21 mouse cellular contexts compared by ENCODE assay signal in the genomic region with DNA sequence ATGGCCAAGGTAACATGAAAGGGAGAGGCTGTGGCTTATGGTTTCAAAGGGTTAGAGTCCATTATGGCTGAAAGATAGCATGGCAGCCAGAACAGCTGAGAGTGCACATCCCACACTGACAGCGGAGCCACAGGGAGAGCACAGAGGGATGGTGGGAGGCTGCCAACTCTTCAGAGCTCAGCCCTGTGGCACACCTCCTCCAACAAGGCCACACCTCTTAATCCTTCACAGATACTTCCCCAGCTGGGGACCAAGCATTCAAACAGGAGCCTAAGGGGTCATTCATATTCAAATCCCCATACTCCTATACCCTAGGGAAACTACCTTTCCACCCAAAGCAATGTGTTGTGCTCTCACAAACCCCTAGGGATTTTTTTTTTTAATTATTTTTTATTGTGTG. TPM values are rescaled to one million over a fixed set of nuclear protein-coding genes. Genes with fewer than 3 reads are reported as not detected.
A peak's percentile ranks its signal among the peaks of the same experiment; 100 is the strongest.
DNase-seq lines count a peak whose midpoint lies in the region; ATAC-seq and TF ChIP-seq lines count a peak whose summit lies in the region.
"Had no signal": no experiment of that assay in that cellular context is flagged by ENCODE, and none has a peak within 500 bp of the region (broad histone marks: within the 10 kb centered on the region; RNA-seq: fewer than 3 reads in every experiment).

No protein-coding gene starts in this region.

- TF ChIP-seq EP300 in MEL (IDR thresholded peaks at IDR 0.05; ENCODE audit: low read depth in 1 of 2, low read length in 2 of 2), result no peak

- no peak for TF ChIP-seq RAD21 in MEL (IDR thresholded peaks at IDR 0.05; ENCODE audit: low read depth, low read length)

- ATAC-seq in intestine, postnatal 0 days, result peak; percentile 88
- ATAC-seq in intestine, embryonic 15.5 days, result no peak
- ATAC-seq in erythroid progenitor cell, adult 5-6 weeks (replicated peaks; ENCODE audit: low FRiP score, poor library complexity, severe bottlenecking), result 0 out of 2 replicates have a peak, but pooled peaks have one; percentile 42
- ATAC-seq in CD4-positive, CD25-positive, alpha-beta regulatory T cell, adult 4 months, result no peak
- ATAC-seq: forebrain, embryonic 16.5 days; hindbrain, postnatal 0 days; Patski had no signal

- TF ChIP-seq POLR2A in MEL (IDR thresholded peaks at IDR 0.05; ENCODE audit: control insufficient read depth in 1 of 2, insufficient read depth in 1 of 2, low read depth in 1 of 2, low read length in 2 of 2, poor library complexity in 1 of 2), result no peak
- TF ChIP-seq POLR2A in thymus, adult 2 months (IDR thresholded peaks at IDR 0.05; ENCODE audit: control insufficient read depth, extremely low read depth, insufficient read depth, low read length, poor library complexity), result no peak

- 72% methylated on average over 1 of the region's 1 CpGs for WGBS in intestine, postnatal 0 days
- WGBS in intestine, embryonic 15.5 days, result 85% methylated on average over 1 of the region's 1 CpGs
- WGBS in thymus, adult 2 months, result 97% methylated on average over 1 of the region's 1 CpGs

- no peak for TF ChIP-seq CTCF in intestine, postnatal 0 days (IDR thresholded peaks at IDR 0.05; ENCODE audit: low read depth)
- TF ChIP-seq CTCF in MEL (IDR thresholded peaks at IDR 0.05 in 2 of 3, conservative IDR thresholded peaks at IDR 0.05 in 1 of 3; ENCODE audit: control insufficient read depth in 1 of 3, insufficient read depth in 1 of 3, low read depth in 2 of 3, low read length in 3 of 3, poor library complexity in 1 of 3, severe bottlenecking in 1 of 3), result no peak
- no peak for TF ChIP-seq CTCF in thymus, adult 2 months (IDR thresholded peaks at IDR 0.05; ENCODE audit: borderline replicate concordance, control insufficient read depth, extremely low read depth, insufficient read depth, low read length, poor library complexity)

- no peak overlapping the region for H3K4me3 ChIP-seq in intestine, postnatal 0 days (ENCODE audit: low read depth, low read length)
- no peak overlapping the region for H3K4me3 ChIP-seq in intestine, embryonic 15.5 days (replicated peaks)
- H3K4me3 ChIP-seq in MEL (ENCODE audit: control insufficient read depth in 1 of 2, insufficient read depth in 1 of 2, low read depth in 2 of 2, low read length in 2 of 2), result no peak overlapping the region
- no peak overlapping the region for H3K4me3 ChIP-seq in thymus, adult 2 months (ENCODE audit: control insufficient read depth, insufficient read depth, low read length)
- H3K4me3 ChIP-seq: embryonic facial prominence, embryonic 12.5 days; forebrain, embryonic 12.5 days; heart, embryonic 13.5 days; hindbrain, embryonic 12.5 days had no signal

- H3K9me3 ChIP-seq in intestine, postnatal 0 days (ENCODE audit: control insufficient read depth), result no peaks in the 10 kb centered on the region
- H3K9me3 ChIP-seq in intestine, embryonic 15.5 days, result no peaks in the 10 kb centered on the region
- H3K9me3 ChIP-seq in MEL (replicated peaks; ENCODE audit: insufficient read depth, low read length), result no peaks in the 10 kb centered on the region
- H3K9me3 ChIP-seq: embryonic facial prominence, embryonic 12.5 days; forebrain, embryonic 12.5 days; heart, embryonic 13.5 days; hindbrain, embryonic 12.5 days had no signal

- peak; percentile 67 for DNase-seq in ES-CJ7 (ENCODE audit: low read depth, low spot score)
- peak; percentile 10 for DNase-seq in MEL (ENCODE audit: low read depth, low spot score)
- no peak for DNase-seq in thymus, adult 2 months
- DNase-seq: adrenal gland, adult 8-10 months; adrenal gland, postnatal 36 days; cerebellum, adult 11 months; cerebellum, adult 9-10 months; cerebellum, postnatal 25 days; gastrocnemius, postnatal 25 days; heart, postnatal 36 days had no signal

- H3K36me3 ChIP-seq in intestine, postnatal 0 days (ENCODE audit: control insufficient read depth, insufficient read depth), result peaks cover 36% of the 10 kb centered on the region
- peaks cover 15% of the 10 kb centered on the region for H3K36me3 ChIP-seq in intestine, embryonic 15.5 days
- H3K36me3 ChIP-seq in MEL (ENCODE audit: control insufficient read depth in 1 of 2, insufficient read depth in 2 of 2, low read length in 2 of 2), result peaks cover 3 to 9% of the 10 kb centered on the region in 2 experiments
- H3K36me3 ChIP-seq in thymus, adult 2 months (ENCODE audit: control insufficient read depth, insufficient read depth, low read length), result peaks cover 26% of the 10 kb centered on the region

- H3K9ac ChIP-seq in intestine, postnatal 0 days (ENCODE audit: low read depth, low read length), result no peak overlapping the region
- H3K9ac ChIP-seq in intestine, embryonic 15.5 days, result no peak overlapping the region
- no peak overlapping the region for H3K9ac ChIP-seq in MEL (ENCODE audit: control insufficient read depth, low read depth, low read length, poor library complexity, severe bottlenecking)
- H3K9ac ChIP-seq: embryonic facial prominence, embryonic 12.5 days; forebrain, embryonic 12.5 days; heart, embryonic 13.5 days; hindbrain, embryonic 12.5 days had no signal

- no peaks in the 10 kb centered on the region for H3K79me2 ChIP-seq in MEL (ENCODE audit: control insufficient read depth, insufficient read depth, low read length, poor library complexity)

- no peak overlapping the region for H3K4me2 ChIP-seq in intestine, postnatal 0 days (replicated peaks; ENCODE audit: low read depth)
- H3K4me2 ChIP-seq in intestine, embryonic 15.5 days (replicated peaks), result no peak overlapping the region
- H3K4me2 ChIP-seq: embryonic facial prominence, embryonic 12.5 days; forebrain, embryonic 12.5 days; heart, embryonic 13.5 days; hindbrain, embryonic 12.5 days had no signal

- no peaks in the 10 kb centered on the region for H3K27me3 ChIP-seq in intestine, postnatal 0 days (replicated peaks; ENCODE audit: control insufficient read depth, insufficient read depth, low read length)
- no peaks in the 10 kb centered on the region for H3K27me3 ChIP-seq in intestine, embryonic 15.5 days (replicated peaks)
- H3K27me3 ChIP-seq in MEL (ENCODE audit: control insufficient read depth in 1 of 2, insufficient read depth in 2 of 2, low read length in 2 of 2), result no peaks in the 10 kb centered on the region
- H3K27me3 ChIP-seq in thymus, adult 2 months (ENCODE audit: control insufficient read depth, insufficient read depth, low read length), result no peaks in the 10 kb centered on the region
- H3K27me3 ChIP-seq: embryonic facial prominence, embryonic 12.5 days; forebrain, embryonic 12.5 days; heart, embryonic 13.5 days; hindbrain, embryonic 12.5 days; Patski had no signal

- no peaks in the 10 kb centered on the region for H3K4me1 ChIP-seq in intestine, postnatal 0 days (replicated peaks; ENCODE audit: control insufficient read depth, insufficient read depth, low read length)
- no peaks in the 10 kb centered on the region for H3K4me1 ChIP-seq in intestine, embryonic 15.5 days (replicated peaks)
- peaks cover 2 to 3% of the 10 kb centered on the region in 2 experiments; a peak in 2 of 4 replicates for H3K4me1 ChIP-seq in MEL (ENCODE audit: control insufficient read depth in 1 of 2, insufficient read depth in 2 of 2, low read length in 2 of 2)
- H3K4me1 ChIP-seq in thymus, adult 2 months (replicated peaks; ENCODE audit: control insufficient read depth, insufficient read depth, low read length), result no peaks in the 10 kb centered on the region
- H3K4me1 ChIP-seq: embryonic facial prominence, embryonic 12.5 days; forebrain, embryonic 12.5 days; heart, embryonic 13.5 days; hindbrain, embryonic 12.5 days had no signal

- H3K27ac ChIP-seq in intestine, postnatal 0 days (ENCODE audit: low read depth, low read length), result no peak overlapping the region
- no peak overlapping the region for H3K27ac ChIP-seq in intestine, embryonic 15.5 days
- H3K27ac ChIP-seq in MEL (ENCODE audit: control insufficient read depth, low read depth, low read length), result no peak overlapping the region
- no peak overlapping the region for H3K27ac ChIP-seq in thymus, adult 2 months (ENCODE audit: control insufficient read depth, insufficient read depth, low read length)
- H3K27ac ChIP-seq: embryonic facial prominence, embryonic 12.5 days; forebrain, embryonic 12.5 days; heart, embryonic 13.5 days; hindbrain, embryonic 12.5 days; hindbrain, postnatal 0 days had no signal

TF ChIP-seq in MEL, 35 proteins besides CTCF, POLR2A, EP300 and RAD21:
- TF ChIP-seq USF1 (IDR thresholded peaks at IDR 0.05; ENCODE audit: low read depth, low read length), result no peak
- TF ChIP-seq E2F4 (IDR thresholded peaks at IDR 0.05; ENCODE audit: borderline replicate concordance, low read depth, low read length), result no peak
- TF ChIP-seq ZC3H11A (IDR thresholded peaks at IDR 0.05; ENCODE audit: low read depth, low read length), result no peak
- TF ChIP-seq MAFK (IDR thresholded peaks at IDR 0.05; ENCODE audit: borderline replicate concordance, low read depth, low read length), result no peak
- TF ChIP-seq ZMIZ1 (IDR thresholded peaks at IDR 0.05; ENCODE audit: low read depth, low read length), result no peak
- TF ChIP-seq ELF1 (IDR thresholded peaks at IDR 0.05; ENCODE audit: low read depth, low read length), result no peak
- TF ChIP-seq MAX (IDR thresholded peaks at IDR 0.05; ENCODE audit: low read length), result no peak
- no peak for TF ChIP-seq MYC (IDR thresholded peaks at IDR 0.05; ENCODE audit: low read depth, low read length)
- no peak for TF ChIP-seq MXI1 (IDR thresholded peaks at IDR 0.05; ENCODE audit: low read depth, low read length)
- no peak for TF ChIP-seq HCFC1 (IDR thresholded peaks at IDR 0.05; ENCODE audit: low read depth, low read length)
- TF ChIP-seq POLR2AphosphoS2 (IDR thresholded peaks at IDR 0.05; ENCODE audit: low read length), result no peak
- no peak for TF ChIP-seq MEF2A (IDR thresholded peaks at IDR 0.05; ENCODE audit: extremely low read depth, insufficient replicate concordance, low read depth, low read length, poor library complexity, severe bottlenecking)
- TF ChIP-seq CHD2 (IDR thresholded peaks at IDR 0.05; ENCODE audit: low read length), result no peak

RNA-seq across cellular contexts. Expression of a gene that starts 23.4 kb away (rescaled TPM):
- polyA plus RNA-seq in intestine, postnatal 0 days (2015; fragmentation: Nextera tagmentation; extraction: Ambion mirVana), result 8.5 and 9.6 TPM in 2 replicates
- polyA plus RNA-seq in intestine, embryonic 15.5 days (2015; fragmentation: Nextera tagmentation; extraction: Ambion mirVana), result 12.5 and 13.2 TPM in 2 replicates
- total RNA-seq in MEL (2012; rRNA removed), result 13.4 and 15.6 TPM in 2 replicates
- 10 to 100 TPM in 1 of 2 experiments, not detected in 1; 11.6 TPM for polyA plus RNA-seq in MEL (2012; ENCODE audit: insufficient read depth in 1 of 2, insufficient read length in 2 of 2, low read depth in 1 of 2, low replicate concordance in 2 of 2, missing spikeins in 1 of 2)
- total RNA-seq in erythroid progenitor cell, adult 5-6 weeks (2015; ENCODE audit: low replicate concordance), result 15.5 and 16.6 TPM in 2 replicates
- 21.2 and 22.6 TPM in 2 replicates for total RNA-seq in erythroid progenitor cell, adult 5-6 weeks (2017; ENCODE audit: low replicate concordance)
- polyA plus RNA-seq in CD4-positive, CD25-positive, alpha-beta regulatory T cell, adult 4 months (2017; shearing (Covaris generic)), result 1 to 10 TPM; 3.1 to 4.8 TPM
- polyA plus RNA-seq in thymus, adult 2 months (2012; rRNA removed), result 5.7 and 6.3 TPM in 2 replicates

Comparison
In these comparisons a context has a peak if more than half of its experiments do, and no peak if none do; other contexts are left out.
1. ATAC-seq: peak in intestine, postnatal 0 days (single experiment) and erythroid progenitor cell, adult 5-6 weeks (single experiment); none in intestine, embryonic 15.5 days (single experiment) and CD4-positive, CD25-positive, alpha-beta regulatory T cell, adult 4 months (single experiment).